Mouse (Mus musculus) CD4-positive helper T cell, adult 2 months (primary cell): ENCODE measurements at regions not wholly inside any gene's neighbourhood (a gene's known extent, or its start where the extent isn't known, plus 50 kb on each side); places are given as distances from the start of the nearest gene placed in this dataset.

Experiments
- DNase-seq: peaks from one replicate; pipeline ENCODE4 v3.0.0-alpha.2; 2012; ENCODE audit warnings: low read depth, missing footprints, low spot score

DNA sequence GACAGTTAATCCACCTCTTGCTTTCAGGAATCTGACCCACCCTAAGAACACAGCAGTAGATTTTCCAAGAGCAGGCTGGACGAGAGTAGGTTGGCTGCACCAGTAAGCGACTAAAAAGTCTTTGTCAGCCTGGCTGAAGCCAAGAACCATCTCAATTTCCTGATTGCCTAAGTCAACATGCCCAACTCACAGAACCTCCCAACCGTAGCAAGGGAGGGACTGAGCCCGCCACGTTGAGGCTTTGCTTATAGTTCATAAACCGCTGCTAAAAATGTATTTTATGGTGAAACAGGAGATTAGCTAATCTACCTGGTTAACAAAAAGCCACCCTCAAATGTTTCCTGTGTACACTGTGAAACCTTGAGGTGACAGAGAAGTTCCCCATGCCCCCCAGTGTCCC is 115.4 kb upstream of the Tbl1xr1 start:
- DNase-seq = peak; percentile 53

DNA sequence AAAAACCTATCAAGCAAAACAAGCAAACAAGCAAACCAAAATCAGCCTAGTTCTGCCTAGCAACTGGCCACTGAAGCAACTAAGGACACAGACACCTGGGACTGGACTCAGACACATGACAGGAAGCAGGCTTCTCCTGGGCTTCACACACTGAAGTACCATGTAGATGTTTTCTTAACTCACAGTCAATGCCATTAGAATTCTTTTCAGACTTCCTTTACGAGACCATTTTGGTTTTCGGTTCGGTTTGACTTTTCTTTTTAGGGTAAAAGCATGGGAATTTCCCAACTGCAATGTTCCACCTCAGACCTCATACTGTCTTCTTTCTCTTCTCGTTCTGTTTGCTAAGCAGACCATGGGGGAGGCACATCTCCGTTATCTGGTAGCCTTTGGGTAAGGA is 114.7 kb upstream of the Tbl1xr1 start:
- peak; percentile 70 for DNase-seq

DNA sequence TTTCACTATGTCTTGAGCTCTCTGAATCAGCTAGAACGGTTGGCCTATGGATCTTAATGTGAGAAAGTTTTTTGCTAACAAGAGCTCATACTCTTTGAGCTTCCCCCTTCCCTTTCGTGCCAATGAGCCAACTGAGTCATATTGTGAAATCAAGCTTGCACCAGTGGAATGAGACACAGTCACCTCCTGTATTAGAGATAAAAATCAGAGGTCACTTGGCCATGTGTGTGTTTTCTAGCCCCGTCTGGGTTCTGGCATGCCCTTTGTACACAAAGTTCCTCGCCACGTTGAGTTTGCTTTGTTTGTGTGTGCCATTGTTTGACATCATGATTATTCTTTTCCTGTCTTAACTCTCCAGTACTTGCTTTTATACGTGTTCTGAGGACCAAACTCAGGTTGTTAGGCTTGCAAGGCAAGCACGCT is 114.1 kb upstream of the Tbl1xr1 start:
- DNase-seq = peak; percentile 62

DNA sequence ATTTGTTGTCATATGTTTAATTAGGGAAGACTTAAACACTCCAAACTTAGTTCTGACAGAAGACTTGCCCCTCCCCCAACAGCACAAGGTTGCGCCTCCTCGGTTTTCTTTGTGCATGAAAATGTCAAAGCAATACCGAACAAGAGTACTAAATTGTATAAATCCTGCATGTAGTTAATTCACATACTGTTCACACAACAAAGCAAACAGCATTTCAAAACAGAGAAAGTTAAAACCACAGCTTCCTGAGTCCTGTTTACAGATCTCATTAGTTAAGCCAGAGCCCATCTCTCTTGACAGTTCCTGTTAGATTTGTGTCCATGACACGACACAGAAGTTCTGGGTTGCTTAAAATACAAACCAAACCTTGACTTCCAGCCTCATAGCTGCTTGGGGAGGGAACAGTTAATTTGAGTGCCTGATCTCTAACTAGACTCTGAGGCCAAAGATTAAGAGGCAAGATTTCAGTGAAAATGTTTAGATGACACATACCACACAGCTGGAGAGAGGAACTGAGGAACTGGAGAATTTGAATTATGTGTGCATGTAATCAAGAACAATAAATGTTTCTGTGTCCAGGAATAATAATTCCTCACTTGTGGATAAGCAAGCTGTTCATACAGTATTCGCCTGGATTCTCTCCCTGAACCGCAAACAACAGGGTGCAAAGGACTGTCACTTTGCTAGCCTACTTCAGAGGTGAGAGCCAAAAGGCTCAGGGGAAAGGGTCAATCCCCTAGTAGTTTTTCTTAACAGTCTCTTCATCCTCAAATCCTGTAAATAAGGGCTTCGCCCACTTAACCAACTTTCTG is 113.3 kb upstream of the Tbl1xr1 start:
- peak; percentile 67 for DNase-seq

DNA sequence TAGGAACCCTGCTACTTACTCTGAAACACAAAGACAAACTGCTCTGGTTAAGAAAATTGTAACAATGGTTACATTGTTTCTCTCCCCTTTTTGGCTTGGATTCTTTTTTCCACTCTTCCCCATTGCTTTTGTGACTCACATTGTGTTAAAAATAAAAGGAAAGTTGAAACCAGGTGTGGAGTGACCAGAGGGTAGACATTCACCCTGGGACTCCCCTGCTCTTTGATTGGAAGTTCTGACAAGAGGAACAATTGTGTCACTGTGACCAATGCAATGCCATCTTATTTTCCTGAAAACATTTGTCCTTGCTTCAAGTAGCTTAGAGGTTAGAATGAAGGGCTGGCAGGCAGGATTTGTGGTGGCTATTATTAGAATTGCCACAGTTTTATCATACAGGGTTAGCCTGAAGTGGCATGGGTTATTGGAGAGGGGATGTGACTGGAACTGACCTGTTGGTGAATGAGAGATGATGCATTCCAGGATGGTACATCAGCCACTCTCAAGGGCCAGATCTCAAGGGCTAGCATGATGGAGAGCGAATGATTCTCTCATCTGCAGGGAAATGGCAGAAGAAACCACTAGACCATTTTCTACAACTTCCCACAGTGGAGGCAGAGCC is 112.6 kb upstream of the Tbl1xr1 start:
- DNase-seq = no peak

DNA sequence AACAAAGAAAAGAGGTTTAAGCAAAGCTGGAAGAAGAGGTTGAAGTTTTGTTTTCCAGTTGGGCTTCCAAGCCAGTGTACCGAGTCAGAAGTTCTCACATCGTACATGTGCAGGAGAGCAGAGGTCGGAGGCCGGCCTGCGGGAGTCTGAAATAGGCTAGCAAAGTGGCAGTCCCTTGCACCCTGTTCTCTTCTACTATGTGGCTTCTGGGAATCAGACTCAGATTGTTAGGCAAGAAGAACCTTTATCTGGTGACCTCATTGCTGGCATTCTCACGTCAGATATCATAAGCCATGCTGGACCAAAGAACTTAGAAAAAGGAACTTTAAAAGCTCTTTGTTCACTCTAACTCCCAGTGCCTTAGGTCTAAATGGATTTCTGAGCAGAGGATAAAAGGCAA is 112.0 kb upstream of the Tbl1xr1 start:
- DNase-seq = no peak

DNA sequence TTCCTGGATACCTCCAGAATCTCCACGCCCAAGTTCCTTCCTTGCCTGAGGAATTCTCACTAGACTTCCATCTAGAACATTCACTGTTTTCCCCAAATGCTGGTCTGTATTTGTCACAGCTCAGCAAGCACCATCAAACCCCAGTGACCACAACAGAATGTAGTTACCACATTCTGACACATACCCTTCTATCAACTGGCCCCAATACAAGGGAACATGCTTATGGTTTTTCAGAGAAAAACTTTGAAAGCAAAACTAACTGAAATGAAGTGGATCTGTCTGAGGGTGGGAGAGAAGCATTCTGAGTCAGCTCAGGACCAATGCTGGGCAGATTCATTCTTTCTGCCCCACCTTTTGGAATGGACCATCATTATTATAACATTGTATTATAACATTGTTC is 110.9 kb upstream of the Tbl1xr1 start:
- peak; percentile 44 for DNase-seq

DNA sequence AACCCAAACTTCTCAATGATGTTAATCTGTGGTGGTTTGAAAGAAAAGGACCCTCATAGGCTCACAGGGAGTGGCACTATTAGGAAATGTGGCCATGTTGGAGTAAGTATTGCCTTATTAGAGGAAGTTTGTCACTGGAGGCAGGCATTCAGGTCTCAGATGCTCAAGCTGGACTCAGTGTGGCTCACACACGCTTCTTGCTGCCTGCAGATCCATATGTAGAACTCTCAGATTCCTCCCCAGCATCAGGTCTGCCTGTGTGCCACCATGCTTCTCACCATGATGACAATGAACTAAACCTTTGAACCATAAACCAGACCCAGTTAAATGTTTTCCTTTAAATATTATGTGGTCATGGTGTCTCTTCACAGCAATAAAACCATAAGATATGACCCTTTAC is 104.7 kb upstream of the Tbl1xr1 start:
- DNase-seq = no peak

DNA sequence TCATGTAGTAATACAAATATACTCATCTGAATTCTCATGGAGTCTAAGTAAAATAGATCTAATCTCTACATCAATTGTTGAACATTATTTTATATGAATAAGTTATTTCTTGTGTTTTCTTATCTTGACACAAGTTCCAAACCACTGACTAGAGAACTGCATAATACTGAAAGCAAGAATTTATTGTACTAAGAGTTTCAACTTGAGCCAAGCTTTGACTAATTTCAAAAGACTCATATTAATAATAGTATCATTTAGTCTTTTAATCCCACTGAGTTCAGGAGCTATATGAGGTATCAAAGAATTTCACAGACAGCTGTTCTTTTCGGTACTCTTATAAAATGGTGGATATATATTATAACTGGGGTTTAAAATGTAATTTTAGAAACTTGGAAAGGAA is 103.3 kb upstream of the Tbl1xr1 start:
- no peak for DNase-seq

DNA sequence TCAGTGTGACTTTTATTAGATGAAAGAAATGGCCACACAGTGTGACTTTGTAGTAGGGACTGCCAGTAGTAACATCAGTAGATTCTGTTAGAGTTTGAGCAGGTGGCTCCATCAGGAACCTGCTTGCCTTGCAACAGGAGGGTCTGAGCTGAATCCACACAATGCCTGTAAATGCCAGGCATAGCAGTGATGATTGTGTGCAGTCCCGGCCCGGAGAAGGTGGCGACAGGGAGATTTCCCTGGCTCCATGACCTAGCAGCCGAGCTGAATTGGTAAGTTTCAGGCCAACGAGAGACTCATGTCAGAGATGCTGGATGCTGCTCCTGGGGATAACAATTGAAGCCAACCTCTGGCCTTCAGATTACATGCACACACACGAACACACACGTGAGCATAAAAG is 102.8 kb upstream of the Tbl1xr1 start:
- no peak for DNase-seq

DNA sequence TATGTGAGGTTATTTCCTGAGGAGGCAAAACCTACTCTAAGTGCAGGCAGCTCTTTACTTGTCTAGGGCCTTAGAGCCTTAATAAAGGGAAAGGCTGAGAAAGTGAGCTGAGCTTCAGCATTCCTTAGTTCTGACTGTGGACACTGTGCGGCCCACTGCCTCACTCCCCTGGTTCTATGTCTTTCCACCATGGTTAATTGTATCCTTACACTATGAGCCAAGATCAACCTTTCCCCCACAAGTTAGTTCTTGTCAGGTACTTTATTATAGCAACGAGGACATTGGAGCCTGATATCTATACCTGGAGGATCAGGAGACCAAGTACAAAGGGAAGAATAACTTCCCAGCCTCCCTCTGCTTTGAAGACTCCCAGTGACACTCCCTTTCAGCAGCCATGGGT is 101.7 kb upstream of the Tbl1xr1 start:
- no peak for DNase-seq

DNA sequence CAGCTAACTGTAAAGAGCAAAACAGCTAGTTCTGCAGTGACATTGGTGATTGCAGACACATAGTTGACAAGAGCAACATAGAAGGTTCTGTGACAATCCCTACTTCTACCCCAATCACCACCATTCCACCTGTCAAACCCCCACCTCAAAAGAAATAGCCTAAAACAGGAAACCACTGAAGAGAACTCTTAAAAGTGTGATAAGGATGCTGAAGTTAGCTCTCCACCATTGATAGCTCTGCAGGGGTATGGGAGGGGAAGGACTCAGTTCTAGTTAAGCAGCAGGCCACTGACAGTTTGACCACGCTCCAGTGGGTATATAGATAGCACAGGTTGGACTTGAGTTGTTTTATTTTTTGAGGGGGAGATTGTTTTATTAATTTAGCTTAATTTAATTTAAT is 98.7 kb upstream of the Tbl1xr1 start:
- no peak for DNase-seq

DNA sequence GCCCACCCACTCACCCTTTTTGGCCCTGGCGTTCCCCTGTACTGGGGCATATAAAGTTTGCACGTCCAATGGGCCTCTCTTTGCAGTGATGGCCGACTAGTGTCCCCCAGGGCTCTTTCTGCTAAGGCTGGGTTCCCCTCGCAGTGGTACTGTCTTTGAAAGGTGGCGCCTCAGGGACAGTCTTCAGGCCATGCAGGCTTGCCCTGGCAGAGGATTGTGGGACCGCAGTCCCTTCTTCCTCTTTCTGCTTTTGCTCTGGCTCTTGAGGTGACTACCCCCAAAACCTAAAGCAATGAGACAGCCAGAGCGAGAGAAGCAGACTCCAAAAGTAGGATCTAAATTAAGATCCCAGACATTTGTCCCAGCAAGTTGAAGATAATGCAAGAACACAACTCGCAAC is 93.5 kb upstream of the Tbl1xr1 start:
- no peak for DNase-seq

DNA sequence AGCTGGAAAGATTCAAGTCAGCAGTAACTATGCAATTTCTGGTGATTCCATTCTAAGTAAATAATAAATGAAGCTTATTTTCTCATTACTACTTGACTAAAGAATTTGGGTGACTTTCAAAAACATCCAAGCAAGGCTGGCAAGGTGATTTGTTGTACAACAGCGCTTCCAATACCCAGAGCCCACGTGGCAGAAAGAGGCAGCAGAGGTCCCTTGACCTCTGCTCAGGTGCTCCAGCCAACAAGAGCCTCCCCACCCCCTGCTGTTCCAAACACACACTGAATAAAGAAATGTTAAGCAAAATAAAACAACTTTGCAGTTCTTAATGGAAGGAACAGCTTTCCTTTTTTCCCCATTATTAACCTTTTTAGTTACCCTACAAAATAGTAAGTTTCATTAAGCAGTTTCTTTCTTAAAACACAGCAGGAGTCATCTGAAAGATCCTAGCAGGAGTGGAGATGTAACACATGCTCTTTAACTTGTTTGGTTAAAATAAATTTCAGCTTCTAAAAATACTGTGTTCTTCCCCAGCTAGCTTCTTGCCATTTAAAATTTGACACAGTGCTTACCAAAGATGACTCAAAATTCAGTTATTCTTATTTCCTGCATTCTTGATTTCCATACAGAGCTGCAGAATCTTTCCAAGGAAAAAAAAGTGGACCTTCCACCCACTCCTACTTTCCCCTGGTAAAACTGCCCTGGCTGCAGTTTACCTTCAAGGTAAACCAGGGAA is 92.3 kb upstream of the Tbl1xr1 start:
- DNase-seq = no peak

DNA sequence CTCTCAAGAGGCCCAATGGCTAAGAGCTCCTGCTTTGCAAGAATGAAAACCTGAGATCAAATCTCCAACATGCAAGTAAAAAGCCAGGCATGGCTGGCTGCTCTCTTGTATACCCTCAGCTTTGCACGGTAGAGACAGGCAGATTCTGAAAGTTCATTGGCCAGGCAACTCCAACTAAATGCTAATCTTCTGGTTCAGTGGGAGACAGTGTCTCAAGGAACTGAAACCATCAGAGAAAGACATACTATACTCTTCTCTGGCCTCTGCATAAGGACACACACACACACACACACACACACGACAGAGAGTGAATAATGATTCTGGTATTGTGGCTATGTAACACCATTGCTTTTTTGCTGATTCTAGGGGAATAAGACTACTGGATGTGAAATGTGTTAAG is 91.6 kb upstream of the Tbl1xr1 start:
- no peak for DNase-seq

DNA sequence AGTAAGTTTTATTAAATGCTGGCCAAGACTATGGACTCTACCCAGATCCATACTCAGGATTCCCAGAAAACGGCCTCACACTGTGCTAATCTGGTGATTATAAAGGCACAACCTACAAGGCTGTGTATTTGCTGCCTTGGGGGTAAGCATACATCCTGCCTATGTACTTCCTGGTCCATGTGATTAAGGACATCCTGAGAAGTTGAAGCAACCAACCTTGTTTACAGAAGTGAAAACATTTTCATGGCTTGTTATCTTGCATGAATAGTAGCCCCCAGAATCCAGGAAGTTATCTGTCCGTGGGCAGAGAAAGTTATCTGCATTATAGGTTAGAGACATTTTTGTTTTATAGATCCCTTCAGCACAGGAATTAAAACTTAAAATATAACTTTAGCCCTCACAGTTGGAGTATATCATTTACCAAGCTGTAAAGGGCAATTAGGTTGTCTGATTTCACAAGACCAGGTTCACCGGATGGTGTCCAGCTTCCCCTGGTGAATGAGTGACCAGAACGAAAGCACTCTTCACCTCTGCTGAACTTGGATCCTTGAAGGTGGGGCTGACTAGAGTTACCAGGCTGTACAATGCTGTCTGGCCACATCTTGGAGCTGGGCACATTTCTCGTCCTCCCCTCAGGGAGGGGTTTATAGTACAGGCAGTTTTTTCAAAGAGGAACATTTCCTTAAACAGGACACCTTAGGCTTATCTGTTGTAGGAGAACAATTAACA is 90.1 kb upstream of the Tbl1xr1 start:
- DNase-seq = peak; percentile 28

DNA sequence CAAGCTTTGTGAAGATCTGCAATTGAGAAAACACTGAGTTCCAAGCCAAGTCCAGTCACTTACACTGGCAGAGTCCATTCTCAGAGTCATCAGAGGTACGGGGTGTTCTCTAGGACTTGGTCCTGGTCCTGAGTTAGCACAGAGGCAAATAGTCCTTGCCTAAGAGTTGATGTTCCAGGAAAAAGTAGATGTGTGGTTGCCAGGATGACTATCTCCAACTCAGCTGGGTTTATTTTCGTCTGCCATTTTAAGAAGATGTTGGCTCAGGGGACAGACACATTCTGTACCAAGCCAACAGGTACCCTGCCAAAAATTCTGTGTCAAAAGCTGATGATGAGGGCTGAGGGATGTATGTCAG is 89.6 kb upstream of the Tbl1xr1 start:
- DNase-seq = no peak

DNA sequence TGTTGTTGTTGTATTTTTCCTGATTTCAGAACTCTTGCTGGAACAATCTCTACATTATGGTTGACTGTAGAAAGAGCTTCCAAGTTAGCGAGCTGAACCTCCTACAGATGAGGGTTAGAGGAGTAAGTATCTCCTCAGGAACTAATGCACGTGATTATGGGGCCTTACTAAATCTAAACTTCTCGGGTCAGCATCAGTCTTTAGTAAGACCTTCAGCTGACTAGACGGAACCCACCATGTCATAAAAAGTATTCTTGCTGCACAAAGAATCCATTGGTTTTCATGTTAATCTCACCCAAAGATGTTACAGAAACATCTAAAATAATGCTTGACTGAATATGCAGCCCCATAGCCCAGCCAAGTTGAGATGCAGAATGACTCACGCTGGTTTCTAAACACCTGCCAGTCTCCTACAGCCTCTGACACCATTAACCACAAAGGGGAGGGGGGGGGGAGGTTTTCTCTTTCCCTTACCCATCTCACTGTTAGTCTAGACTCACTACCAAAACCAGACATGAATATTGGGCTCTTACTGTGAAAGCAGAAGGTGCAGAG is 88.9 kb upstream of the Tbl1xr1 start:
- DNase-seq = peak; percentile 92

DNA sequence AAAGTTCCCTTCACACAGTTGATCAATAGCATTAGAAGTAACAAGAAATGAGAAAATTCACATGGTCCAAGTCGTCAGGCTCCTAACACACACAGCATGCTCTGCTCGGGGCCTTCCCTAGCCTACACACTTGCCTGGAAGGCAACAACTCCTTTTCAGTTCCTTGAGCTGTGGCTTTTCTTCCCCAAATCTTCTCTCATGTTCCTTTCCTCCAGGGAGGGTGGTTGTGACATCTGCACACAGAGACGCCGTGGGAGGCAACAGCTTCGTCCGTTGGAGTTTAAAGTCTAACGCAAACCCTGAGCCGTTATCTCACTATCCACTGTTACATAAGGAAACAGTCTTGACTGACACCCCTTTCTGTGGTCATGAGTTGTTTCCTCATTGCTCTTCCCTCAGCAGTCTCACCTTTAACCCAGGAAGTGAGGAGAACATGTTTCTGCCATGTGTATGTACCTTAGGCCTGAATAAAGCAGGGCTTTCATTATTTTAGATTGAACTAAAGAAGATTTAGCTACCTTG is 88.4 kb upstream of the Tbl1xr1 start:
- DNase-seq = peak; percentile 85

DNA sequence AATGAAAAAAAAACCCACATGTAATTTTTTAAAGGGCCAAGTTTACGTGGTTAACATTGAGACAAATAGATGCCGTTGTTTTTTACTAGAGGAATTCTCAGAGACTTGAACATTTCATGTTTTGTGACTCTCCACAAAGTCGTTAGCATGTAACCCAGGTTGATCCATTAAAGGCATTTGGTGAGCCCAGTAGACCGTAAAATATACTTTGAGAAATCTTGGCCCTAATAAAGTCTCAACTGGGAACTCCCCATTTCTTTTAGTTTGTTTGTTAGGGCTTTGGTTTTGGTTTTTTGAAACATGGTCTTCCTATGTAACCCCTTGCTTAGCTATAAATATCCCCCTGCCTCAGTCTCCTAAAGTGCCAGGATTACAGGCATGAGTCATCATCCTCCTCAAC is 85.9 kb upstream of the Tbl1xr1 start:
- DNase-seq = no peak

DNA sequence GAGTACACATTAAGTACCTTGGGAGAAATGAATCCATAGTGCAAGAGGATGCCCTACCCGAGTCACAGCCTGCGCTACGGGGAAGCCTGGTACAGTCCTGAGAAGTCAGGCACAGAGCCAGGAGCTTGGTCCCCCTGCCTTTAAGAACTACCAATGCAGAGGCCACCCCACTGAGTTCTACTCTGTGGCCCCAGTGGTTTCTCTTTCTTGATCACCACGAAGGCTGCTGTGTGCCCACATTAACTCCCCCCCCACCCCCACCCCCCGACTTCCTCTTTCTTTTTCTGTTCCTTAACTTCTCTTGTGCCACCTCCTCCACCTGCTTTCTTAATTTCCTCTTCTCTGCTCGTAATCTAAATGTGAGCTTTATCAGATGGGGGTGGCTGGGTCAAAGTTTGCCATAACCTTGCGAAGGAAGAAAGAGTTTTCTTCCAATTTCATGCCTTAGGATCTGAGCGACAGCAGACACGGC is 84.7 kb upstream of the Tbl1xr1 start:
- DNase-seq = peak; percentile 84
